Mouse (Mus musculus) heart, embryonic 15.5 days (tissue): ENCODE measurements around the gene Gm38431. TPM values are rescaled to one million over a fixed set of nuclear protein-coding genes. Genes with fewer than 3 reads are reported as not detected.

Source experiments
- ATAC-seq: fragments of 200-750 bp; cut with Nextera tagmentation; replicated peaks from 2 replicates; pipeline ENCODE4 v1.8.0; 2017; ENCODE audit warnings: low read depth, moderate TSS enrichment; ENCODE audit not compliant: insufficient number of reproducible peaks, insufficient read depth, low FRiP score
- H3K27ac ChIP-seq: fragments of 300-500 bp; sonication (generic); 2 replicates; pipeline ENCODE4 v1.5.1; 2015; ENCODE audit warnings: mild to moderate bottlenecking, inconsistent platforms
- H3K27me3 ChIP-seq: fragments of 300-500 bp; sonication (generic); 2 replicates; pipeline ENCODE4 v1.6.1; 2015; ENCODE audit warnings: inconsistent platforms
- H3K36me3 ChIP-seq: fragments of 300-500 bp; sonication (generic); 2 replicates; pipeline ENCODE4 v1.6.1; 2015; ENCODE audit warnings: mild to moderate bottlenecking, inconsistent platforms
- H3K4me1 ChIP-seq: fragments of 300-500 bp; sonication (generic); replicated peaks from 2 replicates; pipeline ENCODE4 v1.6.1; 2015; ENCODE audit warnings: inconsistent platforms
- H3K4me2 ChIP-seq: fragments of 300-500 bp; sonication (generic); 2 replicates; pipeline ENCODE4 v1.6.1; 2015; ENCODE audit warnings: inconsistent platforms, mild to moderate bottlenecking, moderate library complexity
- H3K4me3 ChIP-seq: fragments of 300-500 bp; sonication (generic); 2 replicates; pipeline ENCODE4 v1.5.1; 2015; ENCODE audit warnings: mild to moderate bottlenecking, inconsistent platforms
- H3K9ac ChIP-seq: fragments of 300-500 bp; sonication (generic); 2 replicates; pipeline ENCODE4 v1.6.1; 2015; ENCODE audit warnings: mild to moderate bottlenecking, inconsistent platforms
- H3K9me3 ChIP-seq: fragments of 300-500 bp; sonication (generic); replicated peaks from 2 replicates; pipeline ENCODE4 v1.6.1; 2016; ENCODE audit warnings: inconsistent platforms
- WGBS: fragments of 180-500 bp; shearing (Covaris S2); methylation state at CpG from one replicate; pipeline ENCODE4 v1.1.7; 2015; ENCODE audit warnings: mixed read lengths; 5-methylcytosine and 5-hydroxymethylcytosine counted together
- polyA plus RNA-seq: library from polyadenylated mRNA; unstranded; fragments of >200 nt; fragmentation: Nextera tagmentation; extraction: Ambion mirVana; gene quantifications from 2 replicates; pipeline ENCODE4 v1.2.1, GENCODE M21; 2015

Gm38431 gene
- polyA plus RNA-seq, result 1.1 and 2.3 TPM in 2 replicates

GRCm38 (mm10) chr9:21091707-21092320 is at the start of gene Gm38431, which contains the start of gene Raver1:
TSS of gene Gm38431 (minus strand) at chr9:21091997.
TSS of gene Raver1 (minus strand) at chr9:21092008.
- Histone ChIP-seq H3K27ac (peak within 1 kb of the TSS; percentile 90), H3K4me3 (peak within 1 kb of the TSS; percentile 74), H3K9ac (peak within 1 kb of the TSS; percentile 73), H3K4me1 (peaks cover 24% of the 10 kb centered on the region), H3K4me2 (peak within 1 kb of the TSS; percentile 85), H3K27me3 (no peaks in the 10 kb centered on the region), H3K36me3 (peaks cover 33% of the 10 kb centered on the region), H3K9me3 (no peaks in the 10 kb centered on the region)
- peak; percentile 99 for ATAC-seq
- under 1% methylated on average over 54 of the region's 54 CpGs for WGBS

DNA sequence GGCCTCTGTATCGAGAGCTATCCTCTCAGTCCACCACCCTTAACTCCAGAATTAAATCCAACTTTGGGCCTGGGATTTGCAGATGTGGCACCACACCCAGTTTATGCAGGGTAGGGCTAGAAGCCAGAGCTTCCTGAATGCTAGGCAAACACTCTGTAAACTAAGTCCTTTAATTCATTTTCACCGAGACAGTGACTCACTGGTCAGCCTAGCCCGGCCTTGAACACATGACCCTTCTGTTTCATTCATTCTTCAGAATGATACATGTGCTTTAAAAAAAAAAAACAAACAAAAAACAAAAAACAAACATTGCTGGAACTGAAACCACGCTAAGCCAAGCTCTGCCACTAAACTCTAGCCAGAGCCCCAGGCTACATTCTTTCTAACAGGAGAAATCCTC is 46.6 kb upstream of the Gm38431 start:
- Histone ChIP-seq H3K4me2 (no peak overlapping the region), H3K4me3 (no peak overlapping the region), H3K27ac (no peak overlapping the region), H3K27me3 (no peaks in the 10 kb centered on the region), H3K36me3 (peaks cover 54% of the 10 kb centered on the region), H3K4me1 (peaks cover 20% of the 10 kb centered on the region), H3K9ac (no peak overlapping the region), H3K9me3 (no peaks in the 10 kb centered on the region)
- ATAC-seq, result no peak
- WGBS, result 75% methylated on average over 4 of the region's 4 CpGs

DNA sequence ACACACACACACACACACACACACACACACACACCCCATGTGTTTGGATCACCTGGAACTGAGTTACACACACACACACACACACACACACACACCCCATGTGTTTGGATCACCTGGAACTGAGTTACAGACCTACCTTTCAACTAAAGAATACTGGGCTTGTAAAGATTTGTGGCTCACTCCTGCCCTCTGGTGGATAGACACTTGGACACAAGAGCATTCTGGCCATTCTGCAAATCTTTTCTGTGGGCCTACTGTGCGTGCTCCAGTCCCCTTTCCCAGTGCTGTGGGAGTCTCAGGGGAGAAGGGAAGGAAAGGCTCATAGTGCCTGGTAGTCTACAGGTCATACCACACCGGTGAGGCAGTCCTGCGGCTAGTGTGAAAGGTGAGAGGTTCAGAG is 45.4 kb upstream of the Gm38431 start:
- no peak overlapping the region for H3K27ac ChIP-seq
- H3K9me3 ChIP-seq, result no peaks in the 10 kb centered on the region
- WGBS, result 45% methylated on average over 3 of the region's 3 CpGs
- peaks cover 20% of the 10 kb centered on the region for H3K4me1 ChIP-seq
- no peak overlapping the region for H3K4me2 ChIP-seq
- no peak overlapping the region for H3K4me3 ChIP-seq
- H3K36me3 ChIP-seq, result peaks cover 42% of the 10 kb centered on the region
- no peak overlapping the region for H3K9ac ChIP-seq
- ATAC-seq, result no peak
- H3K27me3 ChIP-seq, result no peaks in the 10 kb centered on the region

- ATAC-seq, result no peak
- Histone ChIP-seq H3K4me3 (no peak overlapping the region), H3K9ac (no peak overlapping the region), H3K36me3 (peaks cover 34% of the 10 kb centered on the region), H3K4me2 (no peak overlapping the region), H3K27ac (0 out of 2 replicates have a peak overlapping the region, but pooled peaks have one; percentile 17), H3K27me3 (no peaks in the 10 kb centered on the region), H3K4me1 (peaks cover 22% of the 10 kb centered on the region), H3K9me3 (no peaks in the 10 kb centered on the region)
- WGBS, result 64% methylated on average over 6 of the region's 6 CpGs
Observed at GRCm38 (mm10) chr9:21136401-21136800, 44.6 kb upstream of the Gm38431 start.

- Histone ChIP-seq H3K36me3 (peaks cover 29% of the 10 kb centered on the region), H3K4me3 (no peak overlapping the region), H3K9me3 (no peaks in the 10 kb centered on the region), H3K27me3 (no peaks in the 10 kb centered on the region), H3K4me1 (peaks cover 23% of the 10 kb centered on the region), H3K27ac (0 out of 2 replicates have a peak overlapping the region, but pooled peaks have one; percentile 17), H3K4me2 (no peak overlapping the region), H3K9ac (no peak overlapping the region)
- no peak for ATAC-seq
- WGBS, result 37% methylated on average over 1 of the region's 1 CpGs
Observed at GRCm38 (mm10) chr9:21135941-21136381, 44.2 kb upstream of the Gm38431 start.

DNA sequence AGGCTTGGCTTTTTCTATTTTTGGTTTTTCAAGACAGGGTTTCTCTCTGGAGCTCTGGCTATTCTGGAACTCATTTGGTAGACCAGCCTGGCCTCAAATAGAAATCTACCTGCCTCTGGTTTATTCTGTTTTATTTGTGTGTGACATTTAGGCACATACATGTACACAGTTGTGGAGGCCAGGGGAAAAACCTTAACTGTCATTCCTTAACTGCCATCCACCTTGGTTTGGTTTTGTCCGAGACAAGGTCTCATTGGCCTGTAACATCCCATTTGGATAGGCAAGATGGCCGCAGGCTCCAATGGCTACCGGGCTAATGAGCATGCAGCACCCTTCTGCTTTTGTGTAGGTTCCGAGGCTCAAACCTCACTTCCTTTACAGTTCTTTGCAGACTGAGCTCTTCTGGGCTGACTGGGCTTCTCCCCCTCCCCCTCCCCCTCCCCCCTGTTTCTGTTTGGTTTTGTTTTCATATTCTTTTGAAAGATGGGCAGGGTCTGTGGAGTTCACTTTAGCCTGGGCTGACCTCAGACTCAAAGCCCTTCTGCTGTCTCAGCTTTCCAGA is 43.6 kb upstream of the Gm38431 start:
- no peak overlapping the region for H3K9ac ChIP-seq
- H3K36me3 ChIP-seq, result peaks cover 24% of the 10 kb centered on the region
- H3K27ac ChIP-seq, result 0 out of 2 replicates have a peak overlapping the region, but pooled peaks have one; percentile 17
- no peak overlapping the region for H3K4me2 ChIP-seq
- H3K4me1 ChIP-seq, result peaks cover 25% of the 10 kb centered on the region
- no peaks in the 10 kb centered on the region for H3K27me3 ChIP-seq
- 69% methylated on average over 4 of the region's 4 CpGs for WGBS
- ATAC-seq, result no peak
- H3K9me3 ChIP-seq, result no peaks in the 10 kb centered on the region
- H3K4me3 ChIP-seq, result no peak overlapping the region

DNA sequence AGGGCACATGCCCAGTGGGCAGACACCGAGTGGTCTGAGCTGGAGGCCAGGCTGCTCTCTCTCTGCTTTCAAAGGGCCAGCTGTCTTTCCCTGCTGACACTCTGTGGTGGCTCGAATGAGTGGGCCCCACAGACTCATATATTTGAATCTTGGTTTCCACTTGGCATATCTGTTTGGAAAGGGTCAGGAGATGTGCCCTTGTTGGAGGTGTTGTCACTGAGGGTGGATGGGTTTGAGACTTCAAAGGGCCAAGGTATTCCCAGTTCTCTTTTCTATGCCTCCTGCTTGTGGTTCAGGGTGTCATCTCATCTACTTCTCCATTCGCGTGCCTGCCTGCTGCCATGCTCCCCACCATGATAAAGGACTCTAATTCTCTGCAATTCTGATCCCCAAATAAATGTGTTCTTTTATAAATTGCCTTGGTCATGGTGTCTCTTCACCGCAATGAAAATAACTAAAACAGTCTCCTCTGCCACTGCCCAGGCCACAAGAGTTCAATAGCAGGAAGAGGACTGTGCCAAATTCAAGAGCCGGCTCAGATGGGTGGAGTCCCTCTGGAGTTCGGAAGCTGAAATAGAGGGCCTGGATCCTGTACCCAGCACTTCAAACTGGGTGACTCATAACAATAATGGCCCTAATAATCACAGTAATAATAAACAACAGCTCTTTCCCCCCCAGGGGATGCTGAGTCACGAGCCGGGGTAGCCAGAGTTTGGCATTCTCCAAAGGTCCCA is 43.0 kb upstream of the Gm38431 start:
- Histone ChIP-seq H3K27ac (0 out of 2 replicates have a peak overlapping the region, but pooled peaks have one; percentile 17), H3K9me3 (no peaks in the 10 kb centered on the region), H3K4me2 (no peak overlapping the region), H3K9ac (no peak overlapping the region), H3K27me3 (no peaks in the 10 kb centered on the region), H3K36me3 (peaks cover 17% of the 10 kb centered on the region), H3K4me1 (peaks cover 29% of the 10 kb centered on the region), H3K4me3 (no peak overlapping the region)
- 55% methylated on average over 9 of the region's 9 CpGs for WGBS
- no peak for ATAC-seq

GRCm38 (mm10) chr9:21133064-21133707 is 41.4 kb upstream of the Gm38431 start:
- Histone ChIP-seq H3K9ac (no peak overlapping the region), H3K27me3 (no peaks in the 10 kb centered on the region), H3K4me1 (peaks cover 29% of the 10 kb centered on the region), H3K9me3 (no peaks in the 10 kb centered on the region), H3K4me2 (no peak overlapping the region), H3K36me3 (peaks cover 3% of the 10 kb centered on the region; the same call in 1 of the 2 replicates), H3K4me3 (no peak overlapping the region), H3K27ac (no peak overlapping the region)
- 64% methylated on average over 9 of the region's 9 CpGs for WGBS
- ATAC-seq, result no peak

DNA sequence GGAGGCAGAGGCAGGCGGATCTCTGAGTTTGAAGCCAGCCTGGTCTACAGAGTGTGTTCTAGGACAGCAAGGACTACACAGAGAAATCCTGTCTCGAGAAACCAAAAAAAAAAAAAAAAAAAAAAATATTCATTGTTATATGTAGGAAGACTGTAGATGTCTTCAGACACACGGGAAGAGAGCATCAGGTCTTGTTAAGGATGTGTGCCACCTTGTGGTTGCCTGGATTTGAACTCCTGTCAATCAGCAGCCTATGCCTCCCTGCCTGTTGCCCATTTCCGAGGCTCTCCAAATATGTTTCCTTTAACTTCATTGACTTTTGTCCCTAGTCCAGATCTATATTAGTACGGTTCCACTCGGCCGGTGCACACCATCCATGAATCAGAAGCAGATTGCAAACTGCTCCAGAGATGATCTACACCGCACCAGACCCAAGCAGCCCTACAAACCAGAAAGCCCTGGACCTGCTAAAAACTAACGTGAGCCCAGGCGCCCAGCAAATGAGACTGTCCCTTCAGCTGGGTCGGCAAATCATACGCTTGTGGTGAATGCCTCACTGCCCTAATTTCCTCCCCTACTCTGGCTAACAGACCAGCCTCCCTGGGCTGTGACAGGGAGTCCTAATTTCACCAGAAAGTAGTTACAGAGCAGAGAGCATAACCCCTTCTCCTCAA is 40.4 kb upstream of the Gm38431 start:
- Histone ChIP-seq H3K27ac (no peak overlapping the region), H3K9ac (no peak overlapping the region), H3K36me3 (no peaks in the 10 kb centered on the region), H3K9me3 (no peaks in the 10 kb centered on the region), H3K27me3 (no peaks in the 10 kb centered on the region), H3K4me3 (no peak overlapping the region), H3K4me1 (peaks cover 29% of the 10 kb centered on the region), H3K4me2 (no peak overlapping the region; the same call in 1 of the 2 replicates)
- ATAC-seq, result no peak
- 76% methylated on average over 12 of the region's 12 CpGs for WGBS

GRCm38 (mm10) chr9:21131059-21131956 is 39.5 kb upstream of the Gm38431 start, which contains the start of gene Tyk2:
TSS of gene Tyk2 (minus strand) at chr9:21131243.
- H3K4me3 ChIP-seq, result peak within 1 kb of the TSS; percentile 73
- peak within 1 kb of the TSS; percentile 69 for H3K9ac ChIP-seq
- peak; percentile 93 for ATAC-seq
- peaks cover 35% of the 10 kb centered on the region for H3K4me1 ChIP-seq
- H3K4me2 ChIP-seq, result peak within 1 kb of the TSS; percentile 71
- H3K27me3 ChIP-seq, result no peaks in the 10 kb centered on the region
- no peaks in the 10 kb centered on the region for H3K9me3 ChIP-seq
- H3K36me3 ChIP-seq, result no peaks in the 10 kb centered on the region
- WGBS, result 6% methylated on average over 37 of the region's 37 CpGs
- peak within 1 kb of the TSS; percentile 76 for H3K27ac ChIP-seq
